Mouse (Mus musculus): Measurements from ENCODE around the gene Ezr. TPM values are rescaled to one million over a fixed set of nuclear protein-coding genes. Genes with fewer than 3 reads are reported as not detected.

The Ezr gene
- total and polyA plus RNA-seq, 2 experiments from 2014 or later, result 44.7 to 62.4 TPM

DNA sequence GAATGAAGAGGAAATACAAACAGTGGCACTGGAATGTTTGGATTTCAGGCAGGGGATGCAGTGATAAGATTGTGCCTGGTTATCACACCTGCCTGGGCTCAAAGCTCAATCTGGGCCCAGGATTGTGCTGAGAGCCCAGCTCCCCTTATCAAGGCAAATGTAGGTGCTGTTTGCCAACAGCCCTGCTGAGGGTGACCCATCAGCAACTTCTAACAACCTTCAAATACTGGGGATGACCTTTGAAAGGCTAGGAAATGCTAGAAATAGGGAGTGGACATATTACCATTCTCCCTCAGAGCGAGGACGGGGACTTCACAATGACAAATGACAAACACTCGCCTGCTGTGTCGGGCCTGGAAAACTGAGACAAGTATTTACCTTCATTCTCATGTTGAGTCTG lies 15.8 kb downstream of the Ezr start:
- WGBS, result 83% methylated on average over 4 of the region's 4 CpGs
- no peak overlapping the region for H3K4me2 ChIP-seq (ENCODE audit: low read depth, low read length)
- no peak overlapping the region for H3K27ac ChIP-seq
- H3K4me3 ChIP-seq (ENCODE audit: low read length), result no peak overlapping the region
- no peaks in the 10 kb centered on the region; the same call in 1 of the 2 replicates for H3K4me1 ChIP-seq (ENCODE audit: insufficient read depth, low read length)
- TF ChIP-seq CTCF (IDR thresholded peaks at IDR 0.05; ENCODE audit: low read depth), result no peak
- ATAC-seq (no peak), DNase-seq (ENCODE audit: low spot score) (no peak)
- no peak overlapping the region for H3K9ac ChIP-seq (replicated peaks; ENCODE audit: low read length)
- no peaks in the 10 kb centered on the region for H3K27me3 ChIP-seq (ENCODE audit: insufficient read depth, low read length)
- no peaks in the 10 kb centered on the region for H3K36me3 ChIP-seq (ENCODE audit: insufficient read depth, low read length)
- no peaks in the 10 kb centered on the region for H3K9me3 ChIP-seq (ENCODE audit: low read length)

DNA sequence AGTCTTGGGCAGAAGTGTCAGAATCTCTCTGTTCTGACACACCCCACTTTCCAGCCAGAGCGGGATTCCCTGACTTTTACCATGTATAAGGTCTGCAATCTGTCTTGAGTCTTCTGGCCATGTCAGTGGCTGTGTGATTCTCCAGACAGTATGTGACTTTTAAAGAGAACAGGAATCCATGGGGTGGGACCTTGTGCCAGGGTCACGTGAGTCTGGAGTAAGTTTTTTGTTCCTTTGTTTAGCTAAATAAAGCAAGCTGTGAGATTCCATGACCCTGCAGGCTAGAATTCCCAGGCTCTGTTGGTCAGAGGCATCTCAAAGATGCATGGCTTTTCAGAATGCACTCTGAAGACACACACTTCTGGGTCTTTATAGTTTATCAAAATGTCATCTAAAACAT lies 16.7 kb downstream of the Ezr start:
- no peak overlapping the region for H3K4me3 ChIP-seq (ENCODE audit: low read length)
- H3K4me2 ChIP-seq (ENCODE audit: low read depth, low read length), result no peak overlapping the region
- 43% methylated on average over 2 of the region's 2 CpGs for WGBS
- H3K36me3 ChIP-seq (ENCODE audit: insufficient read depth, low read length), result no peaks in the 10 kb centered on the region
- H3K9ac ChIP-seq (replicated peaks; ENCODE audit: low read length), result no peak overlapping the region
- ATAC-seq, result no peak
- no peaks in the 10 kb centered on the region for H3K9me3 ChIP-seq (ENCODE audit: low read length)
- no peaks in the 10 kb centered on the region; the same call in 1 of the 2 replicates for H3K4me1 ChIP-seq (ENCODE audit: insufficient read depth, low read length)
- H3K27ac ChIP-seq, result no peak overlapping the region
- no peak for DNase-seq (ENCODE audit: low spot score)
- H3K27me3 ChIP-seq (ENCODE audit: insufficient read depth, low read length), result no peaks in the 10 kb centered on the region
- TF ChIP-seq CTCF (IDR thresholded peaks at IDR 0.05; ENCODE audit: low read depth), result no peak

GRCm38 (mm10) chr17:6764730-6765129 lies 17.9 kb downstream of the Ezr start:
- no peaks in the 10 kb centered on the region for H3K9me3 ChIP-seq (ENCODE audit: low read length)
- DNase-seq (ENCODE audit: low spot score) (no peak), ATAC-seq (no peak)
- H3K9ac ChIP-seq (replicated peaks; ENCODE audit: low read length), result no peak overlapping the region
- no peak overlapping the region for H3K4me3 ChIP-seq (ENCODE audit: low read length)
- no peaks in the 10 kb centered on the region for H3K36me3 ChIP-seq (ENCODE audit: insufficient read depth, low read length)
- TF ChIP-seq CTCF (IDR thresholded peaks at IDR 0.05; ENCODE audit: low read depth), result no peak
- no peak overlapping the region for H3K4me2 ChIP-seq (ENCODE audit: low read depth, low read length)
- WGBS, result 69% methylated on average over 4 of the region's 4 CpGs
- H3K27ac ChIP-seq, result no peak overlapping the region
- no peaks in the 10 kb centered on the region for H3K27me3 ChIP-seq (ENCODE audit: insufficient read depth, low read length)
- H3K4me1 ChIP-seq (ENCODE audit: insufficient read depth, low read length), result peaks cover 3% of the 10 kb centered on the region; the same call in 1 of the 2 replicates

GRCm38 (mm10) chr17:6764227-6764593 lies 18.4 kb downstream of the Ezr start:
- Histone ChIP-seq H3K9me3 (ENCODE audit: low read length) (no peaks in the 10 kb centered on the region), H3K27me3 (ENCODE audit: insufficient read depth, low read length) (no peaks in the 10 kb centered on the region), H3K4me1 (ENCODE audit: insufficient read depth, low read length) (peaks cover 4% of the 10 kb centered on the region; the same call in 1 of the 2 replicates), H3K9ac (replicated peaks; ENCODE audit: low read length) (no peak overlapping the region), H3K4me3 (ENCODE audit: low read length) (no peak overlapping the region), H3K4me2 (ENCODE audit: low read depth, low read length) (no peak overlapping the region), H3K27ac (no peak overlapping the region), H3K36me3 (ENCODE audit: insufficient read depth, low read length) (no peaks in the 10 kb centered on the region)
- ATAC-seq (no peak), DNase-seq (ENCODE audit: low spot score) (no peak)
- TF ChIP-seq CTCF (IDR thresholded peaks at IDR 0.05; ENCODE audit: low read depth), result no peak
- 63% methylated on average over 7 of the region's 7 CpGs for WGBS

- Histone ChIP-seq H3K9me3 (ENCODE audit: low read length) (no peaks in the 10 kb centered on the region), H3K4me3 (ENCODE audit: low read length) (no peak overlapping the region), H3K9ac (replicated peaks; ENCODE audit: low read length) (no peak overlapping the region), H3K4me1 (ENCODE audit: insufficient read depth, low read length) (peaks cover 4% of the 10 kb centered on the region; the same call in 1 of the 2 replicates), H3K4me2 (ENCODE audit: low read depth, low read length) (no peak overlapping the region), H3K36me3 (ENCODE audit: insufficient read depth, low read length) (no peaks in the 10 kb centered on the region), H3K27ac (no peak overlapping the region), H3K27me3 (ENCODE audit: insufficient read depth, low read length) (no peaks in the 10 kb centered on the region)
- WGBS, result 29% methylated on average over 7 of the region's 7 CpGs
- DNase-seq (ENCODE audit: low spot score) (no peak), ATAC-seq (no peak)
- no peak for TF ChIP-seq CTCF (IDR thresholded peaks at IDR 0.05; ENCODE audit: low read depth)
Measured at GRCm38 (mm10) chr17:6763513-6764226, 18.9 kb downstream of the Ezr start.

DNA sequence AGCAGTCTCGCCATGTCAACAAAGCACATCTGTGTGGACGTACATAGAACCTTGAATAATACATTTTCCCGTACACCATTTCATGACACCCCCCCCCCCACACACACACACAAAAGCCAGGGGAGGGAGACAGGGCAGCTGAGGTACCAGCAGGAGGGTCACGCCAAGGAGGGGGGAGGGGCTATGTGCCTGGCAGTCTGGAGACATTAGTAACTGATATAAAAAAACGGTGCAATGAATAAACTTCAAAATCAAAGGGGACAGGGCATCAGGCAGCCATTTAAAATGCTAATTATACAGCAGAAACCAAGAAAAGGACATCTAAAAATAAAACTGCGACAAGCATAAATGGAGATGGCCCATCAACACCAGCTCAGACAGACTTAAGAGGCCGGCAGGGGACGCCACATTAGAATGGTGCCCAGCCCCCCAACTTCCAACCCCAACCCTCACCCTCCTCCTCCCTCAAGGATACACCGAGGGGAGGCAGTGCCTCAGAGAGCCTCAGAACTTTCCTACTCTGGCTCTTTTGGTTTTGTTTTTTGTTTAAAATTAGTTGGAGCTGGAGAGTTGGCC lies 22.8 kb downstream of the Ezr start:
- Histone ChIP-seq H3K9ac (replicated peaks; ENCODE audit: low read length) (no peak overlapping the region), H3K4me3 (ENCODE audit: low read length) (no peak overlapping the region), H3K27me3 (ENCODE audit: insufficient read depth, low read length) (no peaks in the 10 kb centered on the region), H3K36me3 (ENCODE audit: insufficient read depth, low read length) (no peaks in the 10 kb centered on the region), H3K4me2 (ENCODE audit: low read depth, low read length) (no peak overlapping the region), H3K4me1 (ENCODE audit: insufficient read depth, low read length) (0 out of 2 replicates have a peak, but pooled peaks cover 4% of the 10 kb centered on the region), H3K9me3 (ENCODE audit: low read length) (no peaks in the 10 kb centered on the region), H3K27ac (no peak overlapping the region)
- WGBS, result 28% methylated on average over 9 of the region's 9 CpGs
- ATAC-seq, result no peak
- TF ChIP-seq CTCF (IDR thresholded peaks at IDR 0.05; ENCODE audit: low read depth), result no peak
- DNase-seq (ENCODE audit: low spot score), result no peak

DNA sequence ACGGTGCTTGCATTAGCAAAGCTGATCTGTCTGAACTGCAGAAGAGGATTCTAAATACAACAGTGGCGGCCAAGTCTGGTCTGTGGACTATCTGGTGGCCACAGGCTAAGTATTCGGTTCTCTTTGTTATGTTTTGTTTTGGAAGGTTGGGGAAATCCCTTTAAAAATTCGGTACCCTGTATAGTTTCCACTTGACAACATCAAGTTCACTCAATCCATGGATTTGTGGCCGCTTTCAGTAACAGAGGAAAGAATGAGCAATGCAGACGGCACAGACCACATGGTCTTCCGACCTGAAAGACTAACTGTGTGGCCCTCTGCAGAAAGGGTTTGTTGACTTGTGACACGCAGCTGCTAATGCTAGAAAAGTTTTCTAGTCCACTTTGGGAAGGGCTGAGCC lies 23.7 kb downstream of the Ezr start:
- Histone ChIP-seq H3K27me3 (ENCODE audit: insufficient read depth, low read length) (no peaks in the 10 kb centered on the region), H3K9me3 (ENCODE audit: low read length) (no peaks in the 10 kb centered on the region), H3K27ac (no peak overlapping the region), H3K4me2 (ENCODE audit: low read depth, low read length) (no peak overlapping the region), H3K4me3 (ENCODE audit: low read length) (no peak overlapping the region), H3K4me1 (ENCODE audit: insufficient read depth, low read length) (0 out of 2 replicates have a peak, but pooled peaks cover 4% of the 10 kb centered on the region), H3K36me3 (ENCODE audit: insufficient read depth, low read length) (no peaks in the 10 kb centered on the region), H3K9ac (replicated peaks; ENCODE audit: low read length) (no peak overlapping the region)
- WGBS, result 79% methylated on average over 8 of the region's 8 CpGs
- TF ChIP-seq CTCF (IDR thresholded peaks at IDR 0.05; ENCODE audit: low read depth), result no peak
- ATAC-seq, result no peak
- DNase-seq (ENCODE audit: low spot score), result no peak
